ENCODE assay signal across 17 mouse cellular contexts in the genomic region with DNA sequence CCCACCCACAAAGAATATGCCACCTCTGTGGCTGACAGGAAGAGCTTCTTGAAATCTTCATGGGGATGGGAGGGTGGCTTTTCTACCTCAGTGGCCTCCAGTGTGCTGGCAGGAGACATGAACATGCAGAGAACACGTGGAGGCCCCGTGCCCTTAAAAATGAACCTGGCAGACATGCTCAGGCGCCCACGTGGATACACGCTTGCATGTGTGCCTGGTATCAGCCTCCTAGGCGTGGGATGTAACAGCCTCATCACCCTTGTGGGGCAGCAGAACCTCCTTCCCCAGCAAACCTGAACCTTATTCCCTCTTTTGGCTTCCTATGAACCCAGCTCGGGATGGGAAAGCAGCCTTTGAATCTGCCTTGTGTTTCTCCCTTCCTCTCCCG. TPM values are rescaled to one million over a fixed set of nuclear protein-coding genes. Genes with fewer than 3 reads are reported as not detected.
A peak's percentile ranks its signal among the peaks of the same experiment; 100 is the strongest.
DNase-seq lines count a peak whose midpoint lies in the region; ATAC-seq and TF ChIP-seq lines count a peak whose summit lies in the region.
"Had no signal": no experiment of that assay in that cellular context is flagged by ENCODE, and none has a peak within 500 bp of the region (broad histone marks: within the 10 kb centered on the region; RNA-seq: fewer than 3 reads in every experiment).

No protein-coding gene starts in this region.

- WGBS in forebrain, postnatal 0 days = 52% methylated on average over 8 of the region's 8 CpGs
- WGBS in forebrain, embryonic 15.5 days = 64% methylated on average over 8 of the region's 8 CpGs
- 69% methylated on average over 8 of the region's 8 CpGs for WGBS in intestine, embryonic 16.5 days
- WGBS in intestine, postnatal 0 days = 76% methylated on average over 8 of the region's 8 CpGs
- WGBS in midbrain, embryonic 15.5 days = 69% methylated on average over 8 of the region's 8 CpGs
- WGBS in midbrain, embryonic 11.5 days = 72% methylated on average over 8 of the region's 8 CpGs
- WGBS in neural tube, embryonic 15.5 days = 73% methylated on average over 8 of the region's 8 CpGs

- no peak overlapping the region for H3K27ac ChIP-seq in forebrain, postnatal 0 days (ENCODE audit: low read depth, low read length)
- H3K27ac ChIP-seq in forebrain, embryonic 15.5 days (replicated peaks) = no peak overlapping the region
- H3K27ac ChIP-seq in intestine, embryonic 16.5 days (ENCODE audit: low read length) = no peak overlapping the region
- H3K27ac ChIP-seq in intestine, postnatal 0 days (ENCODE audit: low read depth, low read length) = no peak overlapping the region
- H3K27ac ChIP-seq in midbrain, embryonic 15.5 days = peak overlapping the region; percentile 36; the same call in 1 of the 2 replicates
- no peak overlapping the region for H3K27ac ChIP-seq in midbrain, embryonic 11.5 days (ENCODE audit: low read depth, low read length)
- H3K27ac ChIP-seq in neural tube, embryonic 15.5 days (replicated peaks) = no peak overlapping the region
- H3K27ac ChIP-seq: embryonic facial prominence, embryonic 13.5 days; liver, embryonic 14.5 days; lung, embryonic 15.5 days had no signal

- TF ChIP-seq CTCF in forebrain, postnatal 0 days (IDR thresholded peaks at IDR 0.05; ENCODE audit: low read depth) = no peak
- no peak for TF ChIP-seq CTCF in intestine, postnatal 0 days (IDR thresholded peaks at IDR 0.05; ENCODE audit: low read depth)

- no peak overlapping the region for H3K4me3 ChIP-seq in forebrain, postnatal 0 days (ENCODE audit: low read depth, low read length)
- no peak overlapping the region for H3K4me3 ChIP-seq in forebrain, embryonic 15.5 days
- no peak overlapping the region for H3K4me3 ChIP-seq in intestine, embryonic 16.5 days (ENCODE audit: low read length)
- no peak overlapping the region for H3K4me3 ChIP-seq in intestine, postnatal 0 days (ENCODE audit: low read depth, low read length)
- H3K4me3 ChIP-seq in midbrain, embryonic 15.5 days = no peak overlapping the region
- no peak overlapping the region for H3K4me3 ChIP-seq in midbrain, embryonic 11.5 days (ENCODE audit: low read depth, low read length)
- no peak overlapping the region for H3K4me3 ChIP-seq in neural tube, embryonic 15.5 days (replicated peaks)
- H3K4me3 ChIP-seq: embryonic facial prominence, embryonic 13.5 days; heart, embryonic 12.5 days; lung, embryonic 15.5 days had no signal

- peaks cover 22% of the 10 kb centered on the region; the same call in 1 of the 2 replicates for H3K4me1 ChIP-seq in forebrain, postnatal 0 days (ENCODE audit: insufficient read depth)
- peaks cover 46% of the 10 kb centered on the region for H3K4me1 ChIP-seq in forebrain, embryonic 15.5 days
- H3K4me1 ChIP-seq in intestine, embryonic 16.5 days (ENCODE audit: control insufficient read depth, insufficient read depth, low read length) = peaks cover 6% of the 10 kb centered on the region
- no peaks in the 10 kb centered on the region for H3K4me1 ChIP-seq in intestine, postnatal 0 days (replicated peaks; ENCODE audit: control insufficient read depth, insufficient read depth, low read length)
- peaks cover 45% of the 10 kb centered on the region for H3K4me1 ChIP-seq in midbrain, embryonic 15.5 days
- H3K4me1 ChIP-seq in midbrain, embryonic 11.5 days (ENCODE audit: control insufficient read depth, insufficient read depth, low read length) = peaks cover 4% of the 10 kb centered on the region; the same call in 1 of the 2 replicates
- H3K4me1 ChIP-seq in neural tube, embryonic 15.5 days = peaks cover 43% of the 10 kb centered on the region

- ATAC-seq in forebrain, postnatal 0 days = no peak
- ATAC-seq in forebrain, embryonic 15.5 days (replicated peaks) = no peak
- no peak for ATAC-seq in intestine, embryonic 16.5 days
- ATAC-seq in intestine, postnatal 0 days = no peak
- no peak for ATAC-seq in midbrain, embryonic 15.5 days (replicated peaks)
- no peak for ATAC-seq in midbrain, embryonic 11.5 days (ENCODE audit: low FRiP score)
- no peak for ATAC-seq in neural tube, embryonic 15.5 days (ENCODE audit: low FRiP score)
- ATAC-seq: forebrain, embryonic 14.5 days; inflammation-experienced regulatory T-cells, adult 6 months had no signal

- DNase-seq in forebrain, postnatal 0 days = no peak
- no peak for DNase-seq in midbrain, embryonic 11.5 days (ENCODE audit: low spot score, missing footprints)
- DNase-seq in urinary bladder, postnatal 14 days (ENCODE audit: low spot score) = no peak
- DNase-seq: adrenal gland, postnatal 25 days; layer of hippocampus, postnatal 36 days; right cerebral cortex, postnatal 4 days had no signal

- H3K9ac ChIP-seq in forebrain, postnatal 0 days = no peak overlapping the region
- H3K9ac ChIP-seq in forebrain, embryonic 15.5 days (replicated peaks) = no peak overlapping the region
- peak overlapping the region; percentile 11; the same call in 1 of the 2 replicates for H3K9ac ChIP-seq in intestine, embryonic 16.5 days (ENCODE audit: low read depth, low read length)
- H3K9ac ChIP-seq in intestine, postnatal 0 days (ENCODE audit: low read depth, low read length) = no peak overlapping the region
- H3K9ac ChIP-seq in midbrain, embryonic 15.5 days = no peak overlapping the region
- no peak overlapping the region for H3K9ac ChIP-seq in midbrain, embryonic 11.5 days (ENCODE audit: low read length)
- 0 out of 2 replicates have a peak overlapping the region, but pooled peaks have one; percentile 11 for H3K9ac ChIP-seq in neural tube, embryonic 15.5 days (replicated peaks)
- H3K9ac ChIP-seq: embryonic facial prominence, embryonic 13.5 days; heart, embryonic 12.5 days; liver, embryonic 14.5 days; lung, embryonic 15.5 days had no signal

- peak overlapping the region; percentile 59; the same call in 1 of the 2 replicates for H3K4me2 ChIP-seq in forebrain, postnatal 0 days (ENCODE audit: low read depth)
- no peak overlapping the region for H3K4me2 ChIP-seq in forebrain, embryonic 15.5 days (replicated peaks)
- H3K4me2 ChIP-seq in intestine, embryonic 16.5 days (ENCODE audit: low read depth, low read length) = no peak overlapping the region
- H3K4me2 ChIP-seq in intestine, postnatal 0 days (replicated peaks; ENCODE audit: low read depth) = no peak overlapping the region
- H3K4me2 ChIP-seq in midbrain, embryonic 15.5 days = peak overlapping the region; percentile 67
- no peak overlapping the region for H3K4me2 ChIP-seq in midbrain, embryonic 11.5 days
- H3K4me2 ChIP-seq in neural tube, embryonic 15.5 days = peak overlapping the region; percentile 82; the same call in 1 of the 2 replicates
- H3K4me2 ChIP-seq: embryonic facial prominence, embryonic 13.5 days; heart, embryonic 12.5 days; lung, embryonic 15.5 days had no signal

- no peaks in the 10 kb centered on the region for H3K36me3 ChIP-seq in forebrain, postnatal 0 days (ENCODE audit: insufficient read depth)
- H3K36me3 ChIP-seq in forebrain, embryonic 15.5 days = no peaks in the 10 kb centered on the region
- no peaks in the 10 kb centered on the region for H3K36me3 ChIP-seq in intestine, embryonic 16.5 days (ENCODE audit: control insufficient read depth, insufficient read depth, low read length)
- H3K36me3 ChIP-seq in intestine, postnatal 0 days (ENCODE audit: control insufficient read depth, insufficient read depth) = no peaks in the 10 kb centered on the region
- H3K36me3 ChIP-seq in midbrain, embryonic 15.5 days (replicated peaks) = no peaks in the 10 kb centered on the region
- no peaks in the 10 kb centered on the region for H3K36me3 ChIP-seq in midbrain, embryonic 11.5 days (ENCODE audit: control insufficient read depth, insufficient read depth, low read length)
- no peaks in the 10 kb centered on the region for H3K36me3 ChIP-seq in neural tube, embryonic 15.5 days
- H3K36me3 ChIP-seq: embryonic facial prominence, embryonic 13.5 days; heart, embryonic 12.5 days; lung, embryonic 15.5 days had no signal

- no peaks in the 10 kb centered on the region for H3K27me3 ChIP-seq in forebrain, postnatal 0 days (ENCODE audit: insufficient read depth, low read length)
- 0 out of 2 replicates have a peak, but pooled peaks cover 3% of the 10 kb centered on the region for H3K27me3 ChIP-seq in forebrain, embryonic 15.5 days
- H3K27me3 ChIP-seq in intestine, embryonic 16.5 days (replicated peaks; ENCODE audit: control insufficient read depth, insufficient read depth, low read length) = peaks cover 12% of the 10 kb centered on the region
- peaks cover 21% of the 10 kb centered on the region; the same call in 1 of the 2 replicates for H3K27me3 ChIP-seq in intestine, postnatal 0 days (replicated peaks; ENCODE audit: control insufficient read depth, insufficient read depth, low read length)
- H3K27me3 ChIP-seq in midbrain, embryonic 15.5 days (replicated peaks) = no peaks in the 10 kb centered on the region
- H3K27me3 ChIP-seq in midbrain, embryonic 11.5 days (ENCODE audit: control insufficient read depth, insufficient read depth, low read length) = peaks cover 16% of the 10 kb centered on the region
- H3K27me3 ChIP-seq in neural tube, embryonic 15.5 days (replicated peaks) = peaks cover 4% of the 10 kb centered on the region; the same call in 1 of the 2 replicates

- H3K9me3 ChIP-seq in forebrain, postnatal 0 days (ENCODE audit: low read length) = no peaks in the 10 kb centered on the region
- no peaks in the 10 kb centered on the region for H3K9me3 ChIP-seq in forebrain, embryonic 15.5 days
- H3K9me3 ChIP-seq in intestine, embryonic 16.5 days (ENCODE audit: control insufficient read depth, low read length) = no peaks in the 10 kb centered on the region
- H3K9me3 ChIP-seq in intestine, postnatal 0 days (ENCODE audit: control insufficient read depth) = no peaks in the 10 kb centered on the region
- no peaks in the 10 kb centered on the region for H3K9me3 ChIP-seq in midbrain, embryonic 15.5 days
- no peaks in the 10 kb centered on the region for H3K9me3 ChIP-seq in midbrain, embryonic 11.5 days (ENCODE audit: control insufficient read depth, low read length)
- H3K9me3 ChIP-seq in neural tube, embryonic 15.5 days (replicated peaks) = no peaks in the 10 kb centered on the region
- H3K9me3 ChIP-seq: embryonic facial prominence, embryonic 13.5 days; heart, embryonic 12.5 days; lung, embryonic 15.5 days had no signal

RNA-seq across cellular contexts. Expression of gene Rap1gap, which starts 2.4 kb away (rescaled TPM):
- 113 and 128 TPM in 2 replicates for total RNA-seq in forebrain, postnatal 0 days (2014; rRNA removed)
- polyA plus RNA-seq in forebrain, postnatal 0 days (2015; fragmentation: Nextera tagmentation; extraction: Ambion mirVana) = 63.9 and 74.3 TPM in 2 replicates
- 31.2 and 40.4 TPM in 2 replicates for polyA plus RNA-seq in forebrain, embryonic 15.5 days (2015; fragmentation: Nextera tagmentation; extraction: Ambion mirVana)
- polyA plus RNA-seq in intestine, embryonic 16.5 days (2015; fragmentation: Nextera tagmentation; extraction: Ambion mirVana) = 26.9 and 30.9 TPM in 2 replicates
- 8.9 and 9.1 TPM in 2 replicates for polyA plus RNA-seq in intestine, postnatal 0 days (2015; fragmentation: Nextera tagmentation; extraction: Ambion mirVana)
- 85.7 and 88.1 TPM in 2 replicates for polyA plus RNA-seq in midbrain, embryonic 15.5 days (2015; fragmentation: Nextera tagmentation; extraction: Ambion mirVana)
- 4.6 and 4.9 TPM in 2 replicates for polyA plus RNA-seq in midbrain, embryonic 11.5 days (2014; fragmentation: Nextera tagmentation; extraction: Ambion mirVana)
- polyA plus RNA-seq in neural tube, embryonic 15.5 days (2015; fragmentation: Nextera tagmentation; extraction: Ambion mirVana) = 88.5 and 106 TPM in 2 replicates

Comparison
In these comparisons a context has a peak if more than half of its experiments do, and no peak if none do; other contexts are left out.
1. H3K4me2 ChIP-seq: peak in forebrain, postnatal 0 days (single experiment), midbrain, embryonic 15.5 days (single experiment) and neural tube, embryonic 15.5 days (single experiment); none in forebrain, embryonic 15.5 days (single experiment), intestine, embryonic 16.5 days (single experiment), intestine, postnatal 0 days (single experiment) and midbrain, embryonic 11.5 days (single experiment).
2. H3K9ac ChIP-seq: peak in intestine, embryonic 16.5 days (single experiment) and neural tube, embryonic 15.5 days (single experiment); none in forebrain, postnatal 0 days (single experiment), forebrain, embryonic 15.5 days (single experiment), intestine, postnatal 0 days (single experiment), midbrain, embryonic 15.5 days (single experiment) and midbrain, embryonic 11.5 days (single experiment).